Mouse (Mus musculus) testis, adult 10 weeks (tissue): ENCODE results near the gene Tmem151b. TPM values are rescaled to one million over a fixed set of nuclear protein-coding genes. Genes with fewer than 3 reads are reported as not detected.

Source experiments
- polyA plus RNA-seq: library from polyadenylated mRNA; stranded (reverse); fragments of 350-450 nt; fragmentation: Illumina TruSeq; extraction: RNeasy Lipid Tissue Mini Kit (QIAGEN cat#74804); gene quantifications from one replicate; pipeline ENCODE4 v1.2.3, GENCODE M21; 2014; ENCODE audit warnings: low read depth, low replicate concordance

Tmem151b gene
- polyA plus RNA-seq = 0.06 TPM

DNA sequence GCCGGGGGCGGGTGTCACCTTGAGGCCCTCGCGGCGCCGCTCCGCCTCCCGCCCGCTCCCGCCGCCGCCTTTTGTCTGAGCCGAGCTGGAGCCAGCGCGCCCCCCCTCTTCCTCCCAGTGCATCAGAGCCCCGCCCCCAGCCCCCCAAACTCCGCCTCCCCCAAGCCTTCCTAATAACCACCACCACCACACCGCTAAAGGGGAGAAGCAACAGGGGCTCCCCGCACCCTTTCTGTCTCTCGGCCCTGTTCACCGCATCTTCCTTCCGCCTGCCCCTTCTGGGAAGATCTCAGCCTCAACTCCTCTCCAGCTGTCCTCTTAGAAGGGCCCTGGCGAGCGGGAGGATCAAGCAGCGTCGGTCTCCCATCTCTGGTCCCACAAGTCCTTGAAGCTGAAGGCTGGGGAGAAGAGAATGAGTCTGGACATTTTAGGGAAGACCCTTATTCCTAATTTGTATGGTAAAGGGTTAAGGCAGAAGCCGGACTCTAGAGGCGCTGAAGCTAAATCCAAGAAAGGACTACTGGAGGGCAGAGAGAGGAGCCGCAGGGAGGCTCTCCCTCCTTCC is at the start of gene Tmem151b:
Gene Tmem151b, minus strand, starts transcription at position 61 of the 565 bp plus-strand sequence.

GRCm38 (mm10) chr17:45573087-45573779 is 23.8 kb upstream of the Tmem151b start, which contains the start of gene Hsp90ab1:
Gene Hsp90ab1, minus strand, starts transcription at chr17:45573271.

DNA sequence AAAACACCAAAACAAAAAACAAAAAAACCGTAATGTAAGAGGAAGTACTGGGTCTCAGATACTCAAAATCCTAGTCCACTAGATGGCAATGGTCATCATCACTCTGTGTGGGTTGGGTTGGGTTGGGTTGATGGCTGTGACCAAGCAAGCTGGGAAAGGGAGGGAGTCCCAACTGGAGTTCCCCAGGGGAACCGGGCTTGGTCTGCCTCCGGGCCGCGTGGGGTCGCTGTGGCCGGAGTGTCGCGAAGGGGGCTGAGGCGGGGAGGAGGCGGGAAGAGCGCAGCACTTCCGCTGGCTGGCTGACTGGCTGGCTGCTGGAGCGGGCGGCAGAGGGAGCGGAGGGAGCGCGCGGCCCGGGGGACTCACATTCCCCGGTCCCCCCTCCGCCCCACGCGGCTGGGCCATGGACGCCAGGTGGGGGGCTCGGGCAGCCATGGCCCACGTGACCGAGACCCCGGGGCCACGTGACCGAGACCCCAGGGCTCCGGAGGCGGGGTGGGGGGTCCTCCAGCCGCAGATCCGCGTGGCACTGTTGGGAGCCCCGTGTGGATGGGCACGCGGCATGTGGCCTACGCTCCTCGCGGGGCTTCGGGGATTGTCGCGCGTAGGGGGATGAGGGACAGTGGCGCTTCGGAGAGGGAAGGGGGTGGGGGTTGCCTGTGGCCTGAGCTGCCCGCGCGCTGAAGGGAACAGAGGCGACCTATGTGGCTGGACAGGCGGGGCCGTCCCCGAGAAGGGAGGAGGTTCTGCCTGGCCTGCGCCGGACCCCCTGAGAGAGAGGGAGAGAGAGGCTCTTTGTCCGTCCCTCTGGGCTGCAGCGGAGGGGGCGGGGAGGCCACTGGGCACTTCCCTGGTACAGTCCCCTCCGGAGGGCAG is 14.4 kb upstream of the Tmem151b start, which contains the start of gene Slc35b2:
Gene Slc35b2, plus strand, starts transcription at position 220 of the 876 bp plus-strand sequence.

DNA sequence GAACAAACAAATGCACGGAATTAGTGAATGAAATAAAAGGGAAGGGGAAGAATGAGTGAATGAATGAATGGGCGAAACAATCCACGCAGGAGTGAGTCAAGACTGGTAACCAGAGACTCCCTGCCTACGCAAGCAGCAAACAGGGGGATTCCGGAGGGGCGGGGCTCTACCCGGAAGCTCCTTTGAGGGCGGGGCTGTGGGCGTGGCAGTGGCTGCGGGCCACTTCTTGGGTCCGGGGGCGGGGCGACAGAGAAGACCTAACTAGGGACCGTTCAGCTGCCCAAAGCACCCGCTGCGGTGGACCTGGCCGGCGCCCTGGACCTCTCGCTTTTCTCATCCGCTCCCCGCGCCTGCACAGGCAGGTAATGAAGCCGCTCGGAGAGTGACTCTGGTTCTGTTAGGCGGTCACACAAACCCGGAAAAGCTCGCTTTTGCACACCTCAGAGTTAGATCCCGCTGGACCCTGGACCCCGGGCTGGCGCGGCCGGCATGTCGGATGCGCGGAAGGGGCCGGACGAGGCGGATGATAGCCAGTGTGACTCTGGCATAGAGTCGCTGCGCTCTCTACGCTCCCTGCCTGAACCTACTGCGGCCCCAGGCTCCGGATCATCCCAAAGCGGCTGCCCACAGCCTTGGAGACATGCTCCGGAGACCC is 6.1 kb upstream of the Tmem151b start, which contains the start of gene Nfkbie:
Gene Nfkbie, plus strand, starts transcription at position 252 of the 655 bp plus-strand sequence.

DNA sequence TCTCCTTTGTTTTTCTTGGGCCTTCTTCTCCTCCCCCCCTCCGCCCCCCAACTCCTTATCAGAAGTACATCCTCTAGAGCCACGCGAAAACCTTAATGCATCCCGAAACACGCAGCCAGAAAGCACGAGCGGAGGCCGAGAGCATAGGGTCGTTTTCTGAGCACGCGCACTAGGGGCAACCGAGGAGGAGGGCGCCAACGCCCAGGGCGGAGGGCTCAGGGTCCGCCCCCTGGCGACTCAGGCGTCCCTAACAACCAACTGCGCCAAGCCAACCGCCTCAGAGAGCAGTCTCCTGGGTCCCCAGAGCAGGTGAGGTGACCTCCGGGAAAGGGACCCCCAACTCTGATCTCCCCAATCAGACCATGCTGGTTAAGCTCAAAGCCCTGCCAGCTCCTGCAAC is 26.2 kb downstream of the Tmem151b start, which contains the start of gene Tcte1:
Gene Tcte1, plus strand, starts transcription at position 172 of the 400 bp plus-strand sequence.

GRCm38 (mm10) chr17:45506700-45507189 is 42.7 kb downstream of the Tmem151b start, which contains the start of gene Aars2:
Gene Aars2, plus strand, starts transcription at chr17:45506841.

Other genes starting within 250 kb of the Tmem151b start
- 61.1 TPM for gene Cdc5l, start 115.9 kb downstream of the Tmem151b start, polyA plus RNA-seq
- 31.2 TPM for gene Spats1, start 74.3 kb downstream of the Tmem151b start, polyA plus RNA-seq
- 0.27 TPM for gene Aars2, start 42.8 kb downstream of the Tmem151b start, polyA plus RNA-seq
- gene Tcte1, start 26.2 kb downstream of the Tmem151b start, polyA plus RNA-seq = 64.6 TPM
- gene Nfkbie, start 6.0 kb upstream of the Tmem151b start, polyA plus RNA-seq = 0.46 TPM
- 2.5 TPM for gene Slc35b2, start 14.2 kb upstream of the Tmem151b start, polyA plus RNA-seq
- 429 TPM for gene Hsp90ab1, start 23.6 kb upstream of the Tmem151b start, polyA plus RNA-seq
- 13.7 TPM for gene Slc29a1, start 49.9 kb upstream of the Tmem151b start, polyA plus RNA-seq
- gene Mymx, start 52.4 kb upstream of the Tmem151b start, polyA plus RNA-seq = not detected
- 23.4 TPM for gene Capn11, start 109.6 kb upstream of the Tmem151b start, polyA plus RNA-seq
- gene Mrpl14, start 136.6 kb upstream of the Tmem151b start, polyA plus RNA-seq = not detected
- gene Tmem63b, start 137.2 kb upstream of the Tmem151b start, polyA plus RNA-seq = 0.27 TPM
- 0.73 TPM for gene 1600014C23Rik, start 184.2 kb upstream of the Tmem151b start, polyA plus RNA-seq